Mouse (Mus musculus) heart, postnatal 0 days (tissue): ENCODE data around the gene Pakap.

Experiments used
- CTCF ChIP-seq: IDR thresholded peaks from 2 replicates; pipeline ENCODE4 v1.5.1; 2016; ENCODE audit warnings: antibody characterized with exemption, control low read depth, low read depth
- EP300 ChIP-seq: IDR thresholded peaks from 2 replicates; pipeline ENCODE4 v1.6.1; 2016; ENCODE audit warnings: antibody characterized with exemption, low read depth

GRCm38 (mm10) chr4:57525221-57526011 is 42.6 kb upstream of the Pakap start:
- TF ChIP-seq CTCF: no peak
- no peak for TF ChIP-seq EP300
